Comparison of ENCODE assay signal across 31 mouse cellular contexts in the genomic region with DNA sequence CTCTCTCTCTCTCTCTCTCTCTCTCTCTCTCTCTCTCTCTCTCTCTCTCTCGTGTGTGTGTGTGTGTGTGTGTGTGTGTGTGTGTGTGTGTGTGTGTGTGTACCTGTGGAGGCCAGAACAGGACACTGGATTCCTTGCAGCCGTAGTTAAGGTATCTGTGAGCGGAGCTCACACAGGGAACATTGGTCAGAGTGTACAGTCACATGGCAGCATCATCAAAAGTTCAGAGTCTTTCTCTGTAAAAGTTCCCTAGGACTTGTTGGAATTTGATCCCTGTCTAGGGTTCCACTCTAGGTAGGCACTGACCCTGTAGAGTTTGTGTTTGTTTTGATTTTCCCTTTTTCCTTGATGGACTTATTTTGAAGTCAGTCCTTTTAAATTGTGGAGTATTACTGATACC. TPM values are rescaled to one million over a fixed set of nuclear protein-coding genes. Genes with fewer than 3 reads are reported as not detected.
DNase-seq lines count a peak whose midpoint lies in the region; ATAC-seq lines count a peak whose summit lies in the region.
"Had no signal": no experiment of that assay in that cellular context is flagged by ENCODE, and none has a peak within 500 bp of the region (broad histone marks: within the 10 kb centered on the region; RNA-seq: fewer than 3 reads in every experiment).

No protein-coding gene starts in this region.

- no peak overlapping the region for H3K9ac ChIP-seq in kidney, embryonic 16.5 days (replicated peaks; ENCODE audit: low read length)
- 0 out of 2 replicates have a peak overlapping the region, but pooled peaks have one; percentile 75 for H3K9ac ChIP-seq in liver, embryonic 13.5 days
- H3K9ac ChIP-seq: embryonic facial prominence, embryonic 13.5 days; forebrain, embryonic 15.5 days; hindbrain, embryonic 15.5 days; limb, embryonic 13.5 days; midbrain, embryonic 13.5 days; neural tube, embryonic 13.5 days had no signal

- no peak overlapping the region for H3K4me2 ChIP-seq in kidney, embryonic 16.5 days (replicated peaks; ENCODE audit: low read depth, low read length)
- H3K4me2 ChIP-seq in liver, embryonic 13.5 days, result no peak overlapping the region
- H3K4me2 ChIP-seq: embryonic facial prominence, embryonic 13.5 days; forebrain, embryonic 15.5 days; hindbrain, embryonic 15.5 days; limb, embryonic 13.5 days; midbrain, embryonic 13.5 days; neural tube, embryonic 13.5 days had no signal

- H3K27me3 ChIP-seq in kidney, embryonic 16.5 days (ENCODE audit: insufficient read depth, low read length), result no peaks in the 10 kb centered on the region
- no peaks in the 10 kb centered on the region; the same call in 1 of the 2 replicates for H3K27me3 ChIP-seq in liver, embryonic 13.5 days
- H3K27me3 ChIP-seq: embryonic facial prominence, embryonic 13.5 days; forebrain, embryonic 15.5 days; hindbrain, embryonic 15.5 days; limb, embryonic 13.5 days; midbrain, embryonic 13.5 days; neural tube, embryonic 13.5 days had no signal

- peak; percentile 43 for DNase-seq in kidney, adult 18-20 months
- no peak for DNase-seq in liver, embryonic 13.5 days
- DNase-seq in liver, result no peak
- DNase-seq in kidney, postnatal 25 days, result peak; percentile 36 to 76
- DNase-seq in cerebellum, adult 11-12 months, result no peak
- DNase-seq: adrenal gland, postnatal 14 days; cerebellum, adult 11 months; cerebellum, adult 9-11 months; gastrocnemius, postnatal 10 days; heart, postnatal 14 days; lung, adult 18-20 months; lung, postnatal 4 days; right cerebral cortex, postnatal 4 days; thymus, adult 18-20 months; thymus, postnatal 25 days had no signal

- H3K4me1 ChIP-seq in kidney, embryonic 16.5 days (ENCODE audit: insufficient read depth, low read length), result peaks cover 4% of the 10 kb centered on the region
- H3K4me1 ChIP-seq in liver, embryonic 13.5 days (replicated peaks), result peaks cover 54% of the 10 kb centered on the region
- H3K4me1 ChIP-seq: limb, embryonic 13.5 days had no signal

- H3K4me3 ChIP-seq in kidney, embryonic 16.5 days (ENCODE audit: low read length), result no peak overlapping the region
- no peak overlapping the region for H3K4me3 ChIP-seq in liver, embryonic 13.5 days (replicated peaks)
- H3K4me3 ChIP-seq: embryonic facial prominence, embryonic 13.5 days; forebrain, embryonic 10.5 days; forebrain, embryonic 15.5 days; hindbrain, embryonic 10.5 days; hindbrain, embryonic 15.5 days; left cerebral cortex, adult 2 months; limb, embryonic 13.5 days; megakaryocyte, embryonic 14.5 days; midbrain, embryonic 13.5 days; neural tube, embryonic 13.5 days had no signal

- H3K36me3 ChIP-seq in kidney, embryonic 16.5 days (ENCODE audit: insufficient read depth, low read length), result peaks cover 9% of the 10 kb centered on the region; the same call in 1 of the 2 replicates
- peaks cover 35% of the 10 kb centered on the region for H3K36me3 ChIP-seq in liver, embryonic 13.5 days

- no peak overlapping the region for H3K27ac ChIP-seq in kidney, embryonic 16.5 days (ENCODE audit: low read length)
- no peak overlapping the region for H3K27ac ChIP-seq in liver, embryonic 13.5 days
- H3K27ac ChIP-seq: embryonic facial prominence, embryonic 13.5 days; forebrain, embryonic 10.5 days; forebrain, embryonic 15.5 days; hindbrain, embryonic 10.5 days; hindbrain, embryonic 15.5 days; left cerebral cortex, adult 2 months; limb, embryonic 13.5 days; midbrain, embryonic 13.5 days; neural tube, embryonic 13.5 days; stomach, postnatal 0 days had no signal

- WGBS in kidney, embryonic 16.5 days, result 78% methylated on average over 2 of the region's 3 CpGs
- 70% methylated on average over 2 of the region's 3 CpGs for WGBS in liver, embryonic 13.5 days (ENCODE audit: insufficient replicate concordance)

- H3K9me3 ChIP-seq in kidney, embryonic 16.5 days (ENCODE audit: low read length), result no peaks in the 10 kb centered on the region
- no peaks in the 10 kb centered on the region for H3K9me3 ChIP-seq in liver, embryonic 13.5 days (replicated peaks)
- H3K9me3 ChIP-seq: embryonic facial prominence, embryonic 13.5 days; forebrain, embryonic 10.5 days; forebrain, embryonic 15.5 days; hindbrain, embryonic 10.5 days; hindbrain, embryonic 15.5 days; limb, embryonic 13.5 days; megakaryocyte, embryonic 14.5 days; midbrain, embryonic 13.5 days; neural tube, embryonic 13.5 days had no signal

- no peak for ATAC-seq in kidney, embryonic 16.5 days (ENCODE audit: low FRiP score, low TSS enrichment)
- ATAC-seq in liver, embryonic 13.5 days (ENCODE audit: low read depth), result no peak
- no peak for ATAC-seq in CD4-positive, CD25-positive, alpha-beta regulatory T cell, adult 4 months
- ATAC-seq: forebrain, embryonic 15.5 days; inflammation-experienced regulatory T-cells, adult 6 months; lung, postnatal 0 days; midbrain, embryonic 13.5 days had no signal

RNA-seq across cellular contexts. Expression of gene Btnl10, which starts 8.9 kb away (rescaled TPM):
- polyA plus RNA-seq in kidney, embryonic 16.5 days (2015; fragmentation: Nextera tagmentation; extraction: Ambion mirVana), result 0.10 TPM in 1 of 2 replicates, not detected in the other
- 11.2 and 12.5 TPM in 2 replicates for polyA plus RNA-seq in liver, embryonic 13.5 days (2015; fragmentation: Nextera tagmentation; extraction: Ambion mirVana)
- polyA plus RNA-seq in CD4-positive, CD25-positive, alpha-beta regulatory T cell, adult 4 months (2017; shearing (Covaris generic)), result not detected
- polyA plus RNA-seq: embryonic facial prominence, embryonic 13.5 days; forebrain, embryonic 15.5 days; heart, embryonic 14.5 days; hindbrain, embryonic 15.5 days; inflammation-experienced regulatory T-cells, adult 6 months; limb, embryonic 13.5 days; midbrain, embryonic 13.5 days; neural tube, embryonic 13.5 days; stomach, postnatal 0 days had no signal

RNA-seq across cellular contexts. Expression of gene Rnf187, which starts 12.1 kb away (rescaled TPM):
- polyA plus RNA-seq in kidney, embryonic 16.5 days (2015; fragmentation: Nextera tagmentation; extraction: Ambion mirVana), result 217 and 219 TPM in 2 replicates
- 125 and 130 TPM in 2 replicates for polyA plus RNA-seq in liver, embryonic 13.5 days (2015; fragmentation: Nextera tagmentation; extraction: Ambion mirVana)
- 10 to 100 TPM in 1 of 2 experiments, 1 to 10 TPM in 1; 10.0 to 18.7 TPM for polyA plus RNA-seq in CD4-positive, CD25-positive, alpha-beta regulatory T cell, adult 4 months (2017; shearing (Covaris generic))

RNA-seq across cellular contexts. Expression of gene Hist3h2ba, which starts 22.1 kb away (rescaled TPM):
- 93.4 and 93.5 TPM in 2 replicates for polyA plus RNA-seq in kidney, embryonic 16.5 days (2015; fragmentation: Nextera tagmentation; extraction: Ambion mirVana)
- polyA plus RNA-seq in liver, embryonic 13.5 days (2015; fragmentation: Nextera tagmentation; extraction: Ambion mirVana), result 5.5 and 6.3 TPM in 2 replicates
- polyA plus RNA-seq in CD4-positive, CD25-positive, alpha-beta regulatory T cell, adult 4 months (2017; shearing (Covaris generic)), result 1 to 10 TPM; 4.9 to 6.6 TPM

RNA-seq across cellular contexts. Expression of gene Zfp39, which starts 22.6 kb away (rescaled TPM):
- polyA plus RNA-seq in kidney, embryonic 16.5 days (2015; fragmentation: Nextera tagmentation; extraction: Ambion mirVana), result 6.0 and 7.3 TPM in 2 replicates
- 3.7 and 5.4 TPM in 2 replicates for polyA plus RNA-seq in liver, embryonic 13.5 days (2015; fragmentation: Nextera tagmentation; extraction: Ambion mirVana)
- polyA plus RNA-seq in CD4-positive, CD25-positive, alpha-beta regulatory T cell, adult 4 months (2017; shearing (Covaris generic)), result 10 to 100 TPM in 1 of 2 experiments, 1 to 10 TPM in 1; 8.2 to 10.6 TPM

RNA-seq across cellular contexts. Expression of gene Hist3h2a, which starts 27.8 kb away (rescaled TPM):
- polyA plus RNA-seq in kidney, embryonic 16.5 days (2015; fragmentation: Nextera tagmentation; extraction: Ambion mirVana), result 39.5 and 39.7 TPM in 2 replicates
- 12.3 and 13.7 TPM in 2 replicates for polyA plus RNA-seq in liver, embryonic 13.5 days (2015; fragmentation: Nextera tagmentation; extraction: Ambion mirVana)
- 10 to 100 TPM in 1 of 2 experiments, 1 to 10 TPM in 1; 9.6 to 10.3 TPM for polyA plus RNA-seq in CD4-positive, CD25-positive, alpha-beta regulatory T cell, adult 4 months (2017; shearing (Covaris generic))

Comparison
In these comparisons a context has a peak if more than half of its experiments do, and no peak if none do; other contexts are left out.
1. DNase-seq: peak in kidney, adult 18-20 months (single experiment) and kidney, postnatal 25 days (2 of 2); none in liver, embryonic 13.5 days (single experiment), liver (single experiment) and cerebellum, adult 11-12 months (single experiment).
2. RNA of gene Btnl10, which starts 8.9 kb away (polyA plus RNA-seq): 11.2 to 12.5 TPM in liver, embryonic 13.5 days; 0.10 TPM in kidney, embryonic 16.5 days and not detected in CD4-positive, CD25-positive, alpha-beta regulatory T cell, adult 4 months; every median in the first group is over 10 times any median in the second.
3. RNA of gene Hist3h2ba, which starts 22.1 kb away (polyA plus RNA-seq): 93.4 to 93.5 TPM in kidney, embryonic 16.5 days; 4.9 to 6.6 TPM in CD4-positive, CD25-positive, alpha-beta regulatory T cell, adult 4 months and 5.5 to 6.3 TPM in liver, embryonic 13.5 days; every median in the first group is over 10 times any median in the second.